14 mouse cellular contexts compared by ENCODE assay signal in genomic region chr12:12236978-12237377, GRCm38 (mm10). TPM values are rescaled to one million over a fixed set of nuclear protein-coding genes. Genes with fewer than 3 reads are reported as not detected.
DNase-seq lines count a peak whose midpoint lies in the region; ATAC-seq and TF ChIP-seq lines count a peak whose summit lies in the region.
"Had no signal": no experiment of that assay in that cellular context is flagged by ENCODE, and none has a peak within 500 bp of the region (broad histone marks: within the 10 kb centered on the region; RNA-seq: fewer than 3 reads in every experiment).

No protein-coding gene starts in this region.

- H3K9ac ChIP-seq in forebrain, embryonic 14.5 days (ENCODE audit: low read length), result no peak overlapping the region
- H3K9ac ChIP-seq in midbrain, embryonic 12.5 days (replicated peaks), result no peak overlapping the region
- H3K9ac ChIP-seq in liver, embryonic 11.5 days (ENCODE audit: low read depth, low read length), result no peak overlapping the region
- H3K9ac ChIP-seq: limb, embryonic 15.5 days; lung, embryonic 14.5 days had no signal

- TF ChIP-seq CTCF in E14TG2a.4 (conservative IDR thresholded peaks at IDR 0.05; ENCODE audit: low read length), result no peak

- 50% methylated on average over 5 of the region's 5 CpGs for WGBS in forebrain, embryonic 14.5 days
- 50% methylated on average over 5 of the region's 5 CpGs for WGBS in forebrain, embryonic 10.5 days
- 41% methylated on average over 5 of the region's 5 CpGs for WGBS in midbrain, embryonic 12.5 days
- WGBS in liver, embryonic 11.5 days, result 49% methylated on average over 5 of the region's 5 CpGs

- H3K4me2 ChIP-seq in forebrain, embryonic 14.5 days (ENCODE audit: low read length), result no peak overlapping the region
- no peak overlapping the region for H3K4me2 ChIP-seq in midbrain, embryonic 12.5 days (replicated peaks)
- H3K4me2 ChIP-seq in liver, embryonic 11.5 days, result no peak overlapping the region
- H3K4me2 ChIP-seq: limb, embryonic 15.5 days; lung, embryonic 14.5 days had no signal

- H3K27ac ChIP-seq in forebrain, embryonic 14.5 days (ENCODE audit: low read depth, low read length), result no peak overlapping the region
- H3K27ac ChIP-seq in forebrain, embryonic 10.5 days, result no peak overlapping the region
- peak overlapping the region; percentile 49 for H3K27ac ChIP-seq in midbrain, embryonic 12.5 days (replicated peaks)
- H3K27ac ChIP-seq in liver, embryonic 11.5 days (ENCODE audit: low read depth, low read length), result no peak overlapping the region
- H3K27ac ChIP-seq: limb, embryonic 15.5 days had no signal

- no peaks in the 10 kb centered on the region for H3K27me3 ChIP-seq in forebrain, embryonic 14.5 days (replicated peaks; ENCODE audit: control insufficient read depth, insufficient read depth, low read length)
- H3K27me3 ChIP-seq in forebrain, embryonic 10.5 days (ENCODE audit: poor library complexity, severe bottlenecking), result no peaks in the 10 kb centered on the region
- H3K27me3 ChIP-seq in E14TG2a.4 (ENCODE audit: insufficient read depth, low read length), result no peaks in the 10 kb centered on the region
- H3K27me3 ChIP-seq in midbrain, embryonic 12.5 days, result no peaks in the 10 kb centered on the region
- H3K27me3 ChIP-seq in liver, embryonic 11.5 days (replicated peaks; ENCODE audit: control insufficient read depth, insufficient read depth, low read length), result no peaks in the 10 kb centered on the region
- H3K27me3 ChIP-seq: limb, embryonic 15.5 days had no signal

- no peak for DNase-seq in forebrain, embryonic 14.5 days (ENCODE audit: low spot score)
- DNase-seq in forebrain, embryonic 10.5 days (ENCODE audit: extremely low spot score, low spot score), result no peak
- DNase-seq in embryo, embryonic 10.5 days (ENCODE audit: low spot score), result peak; percentile 46
- no peak for DNase-seq in adrenal gland, postnatal 25 days
- DNase-seq in lung, postnatal 4 days, result no peak
- no peak for DNase-seq in liver, embryonic 11.5 days (ENCODE audit: low spot score)
- DNase-seq: cerebellum, adult 9-10 months; heart, postnatal 10 days; kidney, postnatal 25 days; layer of hippocampus, adult 9-11 months; lung, embryonic 14.5 days had no signal

- H3K4me3 ChIP-seq in forebrain, embryonic 14.5 days (ENCODE audit: low read depth, low read length), result no peak overlapping the region
- H3K4me3 ChIP-seq in forebrain, embryonic 10.5 days, result no peak overlapping the region
- 0 out of 2 replicates have a peak overlapping the region, but pooled peaks have one; percentile 21 for H3K4me3 ChIP-seq in E14TG2a.4 (replicated peaks; ENCODE audit: low read length)
- no peak overlapping the region for H3K4me3 ChIP-seq in midbrain, embryonic 12.5 days
- no peak overlapping the region for H3K4me3 ChIP-seq in liver, embryonic 11.5 days (ENCODE audit: low read depth, low read length)
- H3K4me3 ChIP-seq: limb, embryonic 15.5 days had no signal

- H3K9me3 ChIP-seq in forebrain, embryonic 14.5 days (replicated peaks; ENCODE audit: control insufficient read depth, low read length), result no peaks in the 10 kb centered on the region
- H3K9me3 ChIP-seq in forebrain, embryonic 10.5 days, result no peaks in the 10 kb centered on the region
- H3K9me3 ChIP-seq in E14TG2a.4 (ENCODE audit: low read length), result no peaks in the 10 kb centered on the region
- no peaks in the 10 kb centered on the region for H3K9me3 ChIP-seq in midbrain, embryonic 12.5 days
- H3K9me3 ChIP-seq in liver, embryonic 11.5 days (ENCODE audit: control insufficient read depth, low read length), result no peaks in the 10 kb centered on the region
- H3K9me3 ChIP-seq: limb, embryonic 15.5 days had no signal

- no peaks in the 10 kb centered on the region for H3K4me1 ChIP-seq in forebrain, embryonic 14.5 days (ENCODE audit: control insufficient read depth, insufficient read depth, low read length)
- peaks cover 4% of the 10 kb centered on the region; the same call in 1 of the 2 replicates for H3K4me1 ChIP-seq in forebrain, embryonic 10.5 days
- H3K4me1 ChIP-seq in E14TG2a.4 (replicated peaks; ENCODE audit: low read depth, low read length), result peaks cover 8% of the 10 kb centered on the region
- peaks cover 4% of the 10 kb centered on the region; the same call in 1 of the 2 replicates for H3K4me1 ChIP-seq in midbrain, embryonic 12.5 days
- no peaks in the 10 kb centered on the region for H3K4me1 ChIP-seq in liver, embryonic 11.5 days (replicated peaks; ENCODE audit: control insufficient read depth, insufficient read depth, low read length)
- H3K4me1 ChIP-seq: limb, embryonic 15.5 days had no signal

- H3K36me3 ChIP-seq in forebrain, embryonic 14.5 days (ENCODE audit: control insufficient read depth, insufficient read depth, low read length), result no peaks in the 10 kb centered on the region
- no peaks in the 10 kb centered on the region for H3K36me3 ChIP-seq in forebrain, embryonic 10.5 days (replicated peaks)
- no peaks in the 10 kb centered on the region for H3K36me3 ChIP-seq in E14TG2a.4 (ENCODE audit: insufficient read depth, low read length)
- no peaks in the 10 kb centered on the region for H3K36me3 ChIP-seq in midbrain, embryonic 12.5 days
- no peaks in the 10 kb centered on the region for H3K36me3 ChIP-seq in liver, embryonic 11.5 days (ENCODE audit: control insufficient read depth, insufficient read depth, low read length)
- H3K36me3 ChIP-seq: limb, embryonic 15.5 days had no signal

- ATAC-seq in forebrain, embryonic 14.5 days, result peak; percentile 50; the same call in 1 of the 2 replicates
- peak; percentile 77 for ATAC-seq in midbrain, embryonic 12.5 days (ENCODE audit: low FRiP score, low read depth)
- ATAC-seq in liver, embryonic 11.5 days (replicated peaks; ENCODE audit: low FRiP score), result no peak

RNA-seq across cellular contexts. Expression of gene Fam49a, which starts 25.0 kb away (rescaled TPM):
- polyA plus RNA-seq in forebrain, embryonic 14.5 days (2014; fragmentation: Nextera tagmentation; extraction: Ambion mirVana), result 131 and 182 TPM in 2 replicates
- 5.3 and 6.3 TPM in 2 replicates for polyA plus RNA-seq in forebrain, embryonic 10.5 days (2016; fragmentation: Nextera tagmentation; extraction: Ambion mirVana)
- polyA plus RNA-seq in midbrain, embryonic 12.5 days (2016; fragmentation: Nextera tagmentation; extraction: Ambion mirVana), result 16.8 and 19.4 TPM in 2 replicates
- total RNA-seq in adrenal gland, postnatal 25 days (2021), result 20.5 and 21.6 TPM in 2 replicates
- polyA plus RNA-seq in liver, embryonic 11.5 days (2014; fragmentation: Nextera tagmentation; extraction: Ambion mirVana), result 4.8 and 5.7 TPM in 2 replicates
